Mouse (Mus musculus): ENCODE measurements at regions not wholly inside any gene's neighbourhood (a gene's known extent, or its start where the extent isn't known, plus 50 kb on each side); places are given as distances from the start of the nearest gene placed in this dataset.

GRCm38 (mm10) chr4:54624024-54624873, 320.6 kb upstream of the Zfp462 start:
- Histone ChIP-seq H3K9me3 (replicated peaks; ENCODE audit: insufficient read depth, low read length) (no peaks in the 10 kb centered on the region), H3K36me3 (ENCODE audit: control insufficient read depth in 1 of 2, insufficient read depth in 2 of 2, low read length in 2 of 2) (no peaks in the 10 kb centered on the region), H3K27me3 (ENCODE audit: control insufficient read depth in 1 of 2, insufficient read depth in 2 of 2, low read length in 2 of 2) (no peaks in the 10 kb centered on the region), H3K9ac (ENCODE audit: control insufficient read depth, low read depth, low read length, poor library complexity, severe bottlenecking) (no peak overlapping the region), H3K4me1 (ENCODE audit: control insufficient read depth in 1 of 2, insufficient read depth in 2 of 2, low read length in 2 of 2) (no peaks in the 10 kb centered on the region), H3K4me3 (ENCODE audit: control insufficient read depth in 1 of 2, insufficient read depth in 1 of 2, low read depth in 2 of 2, low read length in 2 of 2) (no peak overlapping the region), H3K27ac (ENCODE audit: control insufficient read depth, low read depth, low read length) (no peak overlapping the region), H3K79me2 (ENCODE audit: control insufficient read depth, insufficient read depth, low read length, poor library complexity) (no peaks in the 10 kb centered on the region)
- TF ChIP-seq E2F4 (IDR thresholded peaks at IDR 0.05; ENCODE audit: borderline replicate concordance, low read depth, low read length) (no peak), ETS1 (IDR thresholded peaks at IDR 0.05; ENCODE audit: low read depth, low read length) (no peak), MAZ (IDR thresholded peaks at IDR 0.05; ENCODE audit: low read depth, low read length) (no peak), KAT2A (conservative IDR thresholded peaks at IDR 0.05; ENCODE audit: low read depth, low read length) (no peak), JUND (IDR thresholded peaks at IDR 0.05; ENCODE audit: low read depth, low read length) (no peak), SMC3 (IDR thresholded peaks at IDR 0.05; ENCODE audit: low read depth, low read length) (no peak), CTCF (IDR thresholded peaks at IDR 0.05 in 2 of 3, conservative IDR thresholded peaks at IDR 0.05 in 1 of 3; ENCODE audit: control insufficient read depth in 1 of 3, insufficient read depth in 1 of 3, low read depth in 2 of 3, low read length in 3 of 3, poor library complexity in 1 of 3, severe bottlenecking in 1 of 3) (no peak), SIN3A (IDR thresholded peaks at IDR 0.05; ENCODE audit: low read length) (no peak), GABPA (IDR thresholded peaks at IDR 0.05; ENCODE audit: low read depth, low read length) (no peak), UBTF (IDR thresholded peaks at IDR 0.05; ENCODE audit: borderline replicate concordance, insufficient read depth, low read depth, low read length) (no peak), POLR2AphosphoS2 (IDR thresholded peaks at IDR 0.05; ENCODE audit: low read length) (no peak), MAX (IDR thresholded peaks at IDR 0.05; ENCODE audit: low read length) (no peak), TBP (IDR thresholded peaks at IDR 0.05; ENCODE audit: low read depth, low read length) (no peak), GATA1 (IDR thresholded peaks at IDR 0.05; ENCODE audit: low read depth, low read length) (no peak), ELF1 (IDR thresholded peaks at IDR 0.05; ENCODE audit: low read depth, low read length) (no peak), TCF12 (IDR thresholded peaks at IDR 0.05; ENCODE audit: low read depth, low read length) (no peak)
- no peak for DNase-seq (ENCODE audit: low read depth, low spot score)

GRCm38 (mm10) chr4:54636986-54637641, 307.7 kb upstream of the Zfp462 start:
- no peaks in the 10 kb centered on the region for H3K27me3 ChIP-seq (ENCODE audit: control insufficient read depth in 1 of 2, insufficient read depth in 2 of 2, low read length in 2 of 2)
- H3K9me3 ChIP-seq (replicated peaks; ENCODE audit: insufficient read depth, low read length), result no peaks in the 10 kb centered on the region
- no peak overlapping the region for H3K27ac ChIP-seq (ENCODE audit: control insufficient read depth, low read depth, low read length)
- H3K4me1 ChIP-seq (ENCODE audit: control insufficient read depth in 1 of 2, insufficient read depth in 2 of 2, low read length in 2 of 2), result no peaks in the 10 kb centered on the region
- no peak for DNase-seq (ENCODE audit: low read depth, low spot score)
- TF ChIP-seq MAFK (IDR thresholded peaks at IDR 0.05; ENCODE audit: borderline replicate concordance, low read depth, low read length), result no peak
- no peak for TF ChIP-seq USF1 (IDR thresholded peaks at IDR 0.05; ENCODE audit: low read depth, low read length)
- TF ChIP-seq GABPA (IDR thresholded peaks at IDR 0.05; ENCODE audit: low read depth, low read length), result no peak
- no peak for TF ChIP-seq SMC3 (IDR thresholded peaks at IDR 0.05; ENCODE audit: low read depth, low read length)
- no peak for TF ChIP-seq POLR2A (IDR thresholded peaks at IDR 0.05; ENCODE audit: control insufficient read depth in 1 of 2, insufficient read depth in 1 of 2, low read depth in 1 of 2, low read length in 2 of 2, poor library complexity in 1 of 2)
- no peak for TF ChIP-seq ZKSCAN1 (IDR thresholded peaks at IDR 0.05; ENCODE audit: low read depth, low read length)
- no peak overlapping the region for H3K9ac ChIP-seq (ENCODE audit: control insufficient read depth, low read depth, low read length, poor library complexity, severe bottlenecking)
- no peaks in the 10 kb centered on the region for H3K36me3 ChIP-seq (ENCODE audit: control insufficient read depth in 1 of 2, insufficient read depth in 2 of 2, low read length in 2 of 2)
- no peaks in the 10 kb centered on the region for H3K79me2 ChIP-seq (ENCODE audit: control insufficient read depth, insufficient read depth, low read length, poor library complexity)
- no peak overlapping the region for H3K4me3 ChIP-seq (ENCODE audit: control insufficient read depth in 1 of 2, insufficient read depth in 1 of 2, low read depth in 2 of 2, low read length in 2 of 2)
